Mouse (Mus musculus): Measurements from ENCODE around the gene Akap6.
"Not testable (repeated sequence)": the region's sequence is repeated elsewhere in the genome, so short reads cannot be mapped to it uniquely, and the experiment has no call there.

The Akap6 gene

DNA sequence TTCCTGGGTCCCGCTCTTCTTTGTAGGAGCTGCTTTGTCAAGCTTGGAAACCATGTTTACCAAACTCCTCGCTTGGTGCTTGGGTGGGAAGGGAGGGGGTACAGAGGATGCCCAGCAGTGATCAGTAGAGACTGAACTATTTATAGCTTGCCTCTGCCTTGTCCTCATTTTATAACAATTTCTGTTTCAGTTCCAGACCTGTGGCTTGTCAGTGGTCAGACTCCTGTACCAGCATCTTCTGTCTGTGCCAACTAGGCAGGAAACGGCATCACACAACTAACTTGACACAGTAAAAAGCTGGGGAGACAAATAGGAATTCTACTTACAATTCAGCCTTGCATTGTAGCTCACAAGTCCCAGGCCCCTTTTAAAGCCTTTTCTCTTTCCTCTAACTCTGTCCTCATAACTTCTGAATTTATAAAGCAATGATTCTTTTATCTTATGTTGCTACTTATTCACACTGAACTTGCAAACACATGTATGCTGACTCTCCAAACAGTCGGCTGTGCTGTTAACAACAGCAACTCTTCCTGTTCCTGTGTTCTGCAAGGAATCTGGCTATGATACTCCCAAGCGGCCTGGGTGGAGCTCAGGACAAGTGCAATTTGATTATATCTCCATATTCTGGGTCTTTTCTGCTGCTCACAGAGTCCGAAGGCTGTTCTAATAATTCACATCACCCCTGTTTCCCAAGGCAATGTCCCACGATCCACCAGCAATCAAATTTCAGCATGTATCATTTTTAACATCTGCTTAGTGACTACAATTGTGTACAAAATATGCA, 12.9 kb downstream of the Akap6 start:
- no peak for DNase-seq (ENCODE audit: low read depth, low spot score)

DNA sequence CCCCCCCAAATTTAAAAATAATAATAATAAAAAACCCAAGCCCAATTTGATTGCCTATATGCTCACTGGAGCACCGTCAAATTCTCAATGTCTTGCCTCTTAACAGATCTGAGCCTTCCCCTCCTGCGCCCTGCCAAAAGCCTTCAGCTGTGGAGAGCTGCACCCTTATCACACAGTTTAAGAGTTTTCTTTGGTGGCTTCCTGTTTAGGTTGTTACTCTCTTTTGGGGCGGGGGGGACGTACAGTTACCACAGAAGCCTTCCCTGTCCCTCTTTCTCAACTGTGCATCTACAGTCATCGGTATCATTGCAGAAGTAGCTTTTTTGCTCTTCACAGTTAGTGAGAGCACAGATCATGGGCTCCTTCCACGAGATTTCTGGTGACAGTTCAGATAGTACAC, 19.2 kb downstream of the Akap6 start:
- DNase-seq (ENCODE audit: low read depth, low spot score), result no peak

DNA sequence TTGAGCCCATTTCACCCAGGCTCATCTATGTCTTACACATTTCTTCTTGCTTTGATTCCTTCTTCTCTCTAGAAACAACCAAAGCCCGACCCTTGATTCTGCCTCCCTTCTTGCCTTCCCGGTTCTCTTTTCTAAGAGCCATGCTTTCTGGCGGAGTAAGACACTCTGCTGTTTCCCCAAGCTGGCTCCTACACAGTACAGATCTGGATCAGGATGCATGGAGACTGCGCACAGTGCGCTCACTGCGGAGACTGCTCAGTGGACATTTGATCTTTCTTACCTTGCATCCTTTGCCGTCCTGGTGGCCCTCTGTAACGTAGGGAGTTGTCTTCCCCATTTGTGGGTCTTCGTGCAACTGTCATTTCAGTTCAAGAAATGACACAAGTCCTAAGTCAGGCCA, 20.0 kb downstream of the Akap6 start:
- DNase-seq (ENCODE audit: low read depth, low spot score), result no peak

DNA sequence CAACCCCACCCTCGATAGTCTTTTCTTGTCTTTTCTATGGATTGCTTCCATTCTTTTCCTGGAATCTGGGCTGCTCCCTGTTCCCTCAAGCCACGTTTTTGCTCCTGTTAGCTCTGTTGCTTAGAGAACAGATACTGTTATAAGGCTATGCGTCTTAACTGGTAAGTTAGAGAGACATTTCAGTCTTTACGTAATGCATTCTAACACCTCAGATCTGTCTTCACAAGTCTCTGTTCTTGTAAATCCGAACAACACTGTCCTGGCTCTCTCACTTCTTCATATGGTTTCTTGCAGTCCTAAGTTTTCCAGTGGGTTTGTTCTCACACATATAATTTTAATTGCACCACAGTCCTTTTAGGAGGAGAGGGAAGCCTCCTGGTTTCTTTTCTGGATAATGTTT, 20.5 kb downstream of the Akap6 start:
- no peak for DNase-seq (ENCODE audit: low read depth, low spot score)

DNA sequence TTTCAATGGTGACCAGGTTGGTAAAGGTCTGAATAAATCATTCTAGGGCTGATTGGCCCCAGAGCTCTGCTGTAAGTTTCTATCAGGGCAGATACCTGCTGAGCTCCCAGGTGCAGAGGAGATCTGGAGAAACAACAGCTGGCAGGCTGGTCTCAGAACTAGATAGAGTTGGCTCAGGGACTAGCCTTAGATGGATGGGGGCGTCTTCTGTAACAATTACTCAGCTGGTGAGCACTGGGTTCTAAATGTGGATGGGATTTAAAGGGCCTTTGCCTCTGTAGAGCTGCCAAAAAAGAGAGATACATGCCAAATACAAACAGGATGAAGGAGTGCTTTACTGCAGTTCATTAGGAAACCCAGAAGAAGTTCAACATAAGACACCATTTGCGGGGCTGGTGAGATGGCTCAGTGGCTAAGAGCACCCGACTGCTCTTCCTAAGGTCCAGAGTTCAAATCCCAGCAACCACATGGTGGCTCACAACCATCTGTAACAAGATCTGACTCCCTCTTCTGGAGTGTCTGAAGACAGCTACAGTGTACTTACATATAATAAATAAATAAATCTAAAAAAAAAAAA, 24.9 kb downstream of the Akap6 start:
- not testable (repeated sequence) for DNase-seq (ENCODE audit: low read depth, low spot score)

DNA sequence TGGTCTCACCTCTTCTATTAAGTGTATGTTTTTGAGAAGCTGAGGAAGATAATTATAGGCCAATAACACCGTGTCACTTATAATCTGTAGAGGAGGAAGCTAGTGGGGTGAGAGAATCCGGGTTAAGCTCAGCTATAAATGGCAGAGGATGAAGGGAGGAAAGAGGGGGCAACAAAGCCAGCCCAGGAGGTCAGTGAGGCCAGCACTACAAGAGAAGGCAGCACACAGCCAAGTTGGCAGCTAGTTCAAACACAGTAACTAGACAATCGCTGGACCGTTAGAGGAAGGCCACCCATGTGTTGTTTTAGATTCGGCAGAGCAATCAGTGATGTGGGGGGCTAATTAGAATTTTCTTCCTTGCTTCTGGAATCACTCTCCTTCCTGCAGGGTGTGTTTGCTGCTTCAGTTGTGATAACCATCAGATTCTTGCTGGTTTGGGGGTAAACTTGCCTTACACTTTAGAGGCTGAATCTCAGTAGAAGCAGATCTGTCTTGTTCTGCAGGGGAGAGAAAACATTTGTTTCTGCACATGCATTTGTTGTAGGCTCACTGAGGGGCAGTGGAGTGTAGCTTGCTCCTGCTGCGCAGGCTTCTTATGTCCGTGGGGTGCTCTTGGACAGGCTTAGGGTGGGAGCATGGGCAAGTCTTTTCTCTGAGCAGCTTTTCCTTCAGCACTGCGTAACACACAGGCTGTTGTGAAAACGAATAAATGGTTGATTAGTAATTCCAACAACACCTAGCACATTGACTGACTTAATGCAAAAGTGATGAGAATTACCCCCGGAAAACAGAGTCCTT, 27.4 kb downstream of the Akap6 start:
- no peak for DNase-seq (ENCODE audit: low read depth, low spot score)

DNA sequence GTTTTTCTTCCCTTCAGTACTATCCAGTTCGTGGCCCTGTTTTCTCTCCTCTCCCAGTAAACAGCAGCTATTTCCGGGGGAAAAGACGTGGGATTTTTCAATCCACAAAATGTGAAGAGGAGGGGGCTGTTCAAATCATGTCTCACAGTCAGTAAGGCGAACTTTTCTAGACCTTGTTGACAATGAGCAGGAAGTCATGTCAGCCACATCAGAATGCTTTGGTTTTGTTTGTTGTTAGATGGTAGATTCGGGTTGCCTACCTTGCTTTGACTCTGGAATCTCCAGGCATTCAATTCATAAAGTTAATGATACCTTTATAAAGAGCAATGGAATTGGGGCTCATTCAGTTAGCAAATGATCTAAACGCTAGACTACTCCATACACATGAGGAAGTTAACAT, 30.2 kb downstream of the Akap6 start:
- DNase-seq (ENCODE audit: low read depth, low spot score), result peak; percentile 22

DNA sequence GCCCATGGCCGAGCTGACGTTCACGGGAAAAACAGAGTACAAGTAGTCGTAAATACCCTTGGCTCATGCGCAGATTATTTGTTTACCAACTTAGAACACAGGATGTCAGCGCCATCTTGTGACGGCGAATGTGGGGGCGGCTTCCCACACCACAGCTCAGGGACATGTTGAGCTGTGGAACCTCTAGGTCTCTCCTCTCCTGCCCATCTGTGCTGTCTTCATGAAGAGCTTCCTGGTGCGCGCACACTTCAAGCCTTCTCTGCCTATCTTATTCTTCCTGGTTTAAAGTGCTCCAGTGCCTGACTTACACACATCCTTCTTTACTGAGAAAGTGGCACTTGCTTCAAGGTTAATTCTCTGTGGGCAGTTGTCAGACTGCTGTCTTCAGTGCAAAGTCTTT, 36.0 kb downstream of the Akap6 start:
- DNase-seq (ENCODE audit: low read depth, low spot score), result peak; percentile 31

DNA sequence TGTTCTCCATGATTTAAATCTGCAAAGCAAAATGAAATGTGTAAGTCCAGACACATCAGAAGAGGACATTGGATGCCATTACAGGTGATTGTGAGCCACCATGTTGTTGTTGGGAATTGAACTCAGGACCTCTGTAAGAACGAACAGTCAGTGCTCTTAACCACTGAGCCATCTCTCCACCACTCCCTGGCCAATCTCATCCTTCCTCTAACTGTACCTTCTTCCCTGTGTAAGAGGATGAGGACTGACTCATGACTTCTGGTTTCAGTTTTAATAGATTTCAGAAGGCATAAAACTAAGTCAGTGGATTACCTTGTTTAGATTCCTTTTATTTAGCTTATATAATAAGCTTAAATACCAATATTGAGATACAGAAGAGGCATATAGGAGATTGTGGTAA, 38.0 kb downstream of the Akap6 start:
- DNase-seq (ENCODE audit: low read depth, low spot score), result no peak

DNA sequence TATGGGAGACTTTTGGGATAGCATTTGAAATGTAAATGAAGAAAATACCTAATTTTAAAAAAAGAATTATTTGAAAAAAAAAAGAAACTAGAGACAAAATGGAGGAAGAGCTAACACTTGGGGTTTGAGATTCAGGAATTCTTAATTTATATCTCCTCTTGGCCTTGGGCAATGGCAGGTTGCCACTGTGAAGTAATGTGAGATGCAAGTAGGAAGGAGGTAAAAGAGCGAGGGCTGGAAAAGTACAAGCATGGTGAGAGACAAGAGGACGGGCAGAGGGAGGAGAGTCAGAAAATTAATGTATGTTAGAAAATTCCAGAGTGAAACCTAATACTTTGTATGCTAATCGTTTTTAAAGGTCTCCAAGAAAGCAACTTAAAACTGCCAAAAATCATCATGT, 40.1 kb downstream of the Akap6 start:
- no peak for DNase-seq (ENCODE audit: low read depth, low spot score)

DNA sequence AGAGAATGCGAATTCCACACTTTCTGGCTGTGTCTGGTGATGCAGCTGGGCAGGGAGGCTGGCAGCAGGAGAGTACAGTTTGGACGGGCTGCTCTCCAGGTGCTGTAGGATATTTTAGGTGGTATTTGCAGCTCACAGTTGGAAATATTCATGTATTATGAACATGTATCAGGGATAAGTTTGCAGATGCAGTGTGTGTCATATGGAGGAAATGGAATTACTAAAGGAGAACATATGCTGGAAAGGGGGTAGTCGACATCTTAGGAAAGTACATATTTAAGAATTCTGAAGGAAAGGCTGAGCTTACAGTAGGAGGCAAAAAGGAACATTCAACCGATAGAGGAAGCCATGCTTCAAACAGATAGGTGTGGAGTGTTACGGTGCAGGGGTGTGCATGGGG, 42.6 kb downstream of the Akap6 start:
- no peak for DNase-seq (ENCODE audit: low read depth, low spot score)

DNA sequence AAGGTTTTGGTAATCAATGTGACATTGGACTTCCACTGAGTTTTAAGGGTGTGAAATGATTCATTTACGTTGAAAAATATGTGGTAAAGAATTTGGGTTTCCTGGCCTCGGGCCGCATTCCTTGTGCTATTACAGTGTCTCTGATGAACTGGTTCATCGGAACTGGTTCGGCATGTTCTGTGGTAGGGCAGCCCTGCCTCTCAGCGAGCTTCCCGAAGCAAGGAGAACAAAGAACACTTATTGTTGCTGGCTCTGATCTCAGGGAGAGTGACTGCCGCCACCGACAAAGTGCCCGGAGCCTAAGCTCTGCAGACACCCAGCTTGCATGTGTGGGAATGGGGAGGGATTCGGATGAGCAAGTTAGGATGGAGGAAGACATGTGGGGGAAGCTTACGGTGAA, 50.8 kb downstream of the Akap6 start:
- no peak for DNase-seq (ENCODE audit: low read depth, low spot score)

DNA sequence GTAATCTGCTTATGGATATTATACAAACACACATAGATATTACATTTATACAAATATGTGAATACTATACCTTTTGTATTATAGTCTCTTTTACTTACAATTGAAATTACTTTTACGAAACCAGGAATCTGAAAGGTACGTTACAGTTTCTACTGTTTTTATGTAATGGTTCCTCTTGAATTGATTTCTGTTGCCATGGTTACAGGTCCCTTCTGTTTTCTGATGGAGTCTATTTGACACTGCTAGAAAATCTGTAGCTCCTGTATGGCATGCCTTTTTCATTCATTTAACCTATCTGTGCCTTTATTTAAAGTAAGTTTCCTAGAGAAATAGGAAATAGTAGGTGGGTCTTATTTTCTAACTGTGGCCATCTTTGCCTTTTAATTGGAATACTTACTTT, 56.5 kb downstream of the Akap6 start:
- DNase-seq (ENCODE audit: low read depth, low spot score), result no peak

DNA sequence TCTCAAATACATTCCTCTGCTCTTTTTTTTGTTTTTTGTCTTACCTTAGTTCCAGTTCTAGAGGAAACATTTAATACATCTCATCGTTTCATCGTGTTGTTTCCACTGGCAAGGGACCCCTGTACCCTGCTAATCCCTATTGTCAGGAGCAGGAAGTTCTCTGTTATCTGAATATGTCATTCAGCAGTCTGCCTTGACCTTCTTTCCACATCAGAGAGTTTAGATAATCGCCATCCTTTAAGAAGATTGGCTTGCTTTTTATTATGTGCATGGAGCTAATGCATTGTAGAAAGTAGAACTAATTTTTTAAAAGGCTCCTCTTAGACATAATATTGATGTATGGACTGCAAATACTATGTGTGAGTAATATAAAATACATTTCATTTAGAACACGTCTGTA, 58.7 kb downstream of the Akap6 start:
- no peak for DNase-seq (ENCODE audit: low read depth, low spot score)

DNA sequence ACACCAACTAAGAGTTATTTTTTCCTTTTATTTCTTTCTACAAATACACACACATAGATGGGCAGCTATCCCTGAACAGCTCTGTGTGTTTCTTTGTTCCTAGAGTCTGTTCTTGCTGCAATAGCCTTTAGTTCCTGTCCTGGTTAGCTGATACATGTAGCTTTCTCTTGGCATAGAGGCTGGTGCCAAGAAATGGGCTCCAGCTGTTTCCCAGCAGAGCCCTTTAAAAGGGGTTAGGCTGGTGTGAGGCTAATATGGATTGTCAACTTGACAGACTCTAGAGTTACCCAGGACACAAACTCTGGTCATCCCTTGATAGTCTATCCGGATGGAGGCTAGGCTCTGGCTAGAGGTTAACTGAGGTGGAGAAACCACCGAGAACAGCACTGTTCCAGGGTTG, 64.9 kb downstream of the Akap6 start:
- DNase-seq (ENCODE audit: low read depth, low spot score), result no peak

DNA sequence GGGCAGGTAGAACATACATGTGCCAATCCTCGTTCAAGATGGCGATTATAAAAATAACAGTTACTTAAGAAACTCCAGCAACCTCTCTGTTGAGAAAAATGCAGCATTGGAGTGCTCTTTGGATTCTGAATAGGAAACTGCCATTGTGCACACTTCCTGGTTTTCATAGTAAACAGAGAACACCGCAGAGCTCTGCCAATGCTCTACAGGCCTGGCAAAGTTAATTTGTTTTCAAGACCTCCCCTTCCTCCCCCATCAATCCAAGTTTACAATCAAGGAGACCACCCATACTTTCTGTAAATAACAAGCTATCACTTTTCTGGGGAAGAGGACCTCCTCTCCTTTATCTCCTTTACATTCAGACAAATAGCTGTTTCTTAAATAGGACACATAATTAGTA, 65.6 kb downstream of the Akap6 start:
- DNase-seq (ENCODE audit: low read depth, low spot score), result no peak

DNA sequence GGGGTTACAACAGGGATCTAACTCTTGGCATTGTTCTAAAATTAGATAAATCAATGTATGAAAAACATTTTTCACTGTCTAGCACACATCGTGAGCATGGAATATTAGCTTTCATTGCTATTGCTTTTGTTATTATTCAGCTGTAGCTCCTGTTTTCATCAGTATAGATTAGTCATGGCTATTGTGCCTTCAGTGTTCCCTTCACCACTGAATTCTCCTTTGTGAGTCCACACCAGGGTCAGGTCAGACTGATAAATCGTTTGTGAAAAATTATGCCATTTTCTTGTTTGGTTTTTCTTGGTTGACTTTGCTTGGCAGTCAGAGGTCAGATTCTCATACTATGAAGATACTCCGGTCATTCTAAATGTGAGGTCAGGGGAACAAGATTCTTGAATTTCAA, 70.4 kb downstream of the Akap6 start:
- no peak for DNase-seq (ENCODE audit: low read depth, low spot score)

DNA sequence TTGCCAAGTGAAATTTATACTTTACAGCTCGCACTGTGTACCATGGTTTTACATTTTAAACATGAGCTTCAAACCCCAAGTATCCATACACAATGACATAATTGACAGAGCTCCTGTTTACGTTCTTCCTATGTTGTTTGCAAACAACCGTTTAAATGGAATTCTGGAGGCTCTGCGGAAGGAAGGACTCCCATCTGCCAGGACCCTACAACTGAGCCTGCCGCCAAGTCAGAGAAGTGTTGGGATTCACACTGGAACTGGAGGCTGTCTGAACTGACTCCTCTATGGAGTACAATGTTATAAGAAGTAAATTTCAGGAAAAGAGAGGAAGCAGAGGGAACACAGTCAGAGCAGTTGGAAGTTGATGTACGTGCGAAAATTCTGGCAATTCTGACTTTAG, 72.7 kb downstream of the Akap6 start:
- DNase-seq (ENCODE audit: low read depth, low spot score), result no peak

DNA sequence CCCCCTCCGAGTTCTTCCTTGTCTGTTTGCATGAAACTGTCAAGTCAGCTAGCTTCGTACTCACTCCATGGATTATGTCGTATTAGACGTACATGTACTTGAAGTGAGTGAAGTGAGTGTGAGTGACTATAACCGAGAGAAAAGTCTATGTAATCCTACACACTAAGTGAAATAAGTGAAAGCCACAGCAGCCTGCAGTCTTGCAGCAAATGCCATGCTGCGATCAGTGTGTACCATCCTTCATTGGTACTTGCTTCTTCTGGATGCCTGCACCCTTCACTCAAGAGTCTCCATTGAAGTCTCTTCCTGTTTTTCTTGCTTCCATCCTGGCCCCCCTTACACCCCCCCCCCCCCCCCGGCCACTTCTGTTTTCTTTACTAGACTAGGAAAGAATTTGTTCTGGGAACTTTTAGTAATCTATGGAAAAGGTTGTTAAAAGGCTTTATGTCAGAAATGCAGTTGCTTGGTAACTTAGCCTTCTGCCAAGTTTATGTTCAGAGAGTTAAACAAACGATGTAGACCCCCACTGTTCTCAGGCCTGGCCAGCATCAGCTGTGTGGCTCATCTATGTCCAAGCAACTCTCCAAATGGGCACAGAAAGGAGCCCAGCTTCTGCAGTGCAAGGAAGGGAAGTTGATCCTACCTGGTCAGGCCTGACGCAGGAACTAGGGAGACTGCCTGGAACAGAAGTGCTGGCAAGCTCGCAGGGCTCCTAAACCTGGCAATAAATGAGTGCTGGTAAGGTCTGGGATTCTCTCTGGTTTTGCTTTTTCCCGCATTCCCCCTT, 73.5 kb downstream of the Akap6 start:
- no peak for DNase-seq (ENCODE audit: low read depth, low spot score)

DNA sequence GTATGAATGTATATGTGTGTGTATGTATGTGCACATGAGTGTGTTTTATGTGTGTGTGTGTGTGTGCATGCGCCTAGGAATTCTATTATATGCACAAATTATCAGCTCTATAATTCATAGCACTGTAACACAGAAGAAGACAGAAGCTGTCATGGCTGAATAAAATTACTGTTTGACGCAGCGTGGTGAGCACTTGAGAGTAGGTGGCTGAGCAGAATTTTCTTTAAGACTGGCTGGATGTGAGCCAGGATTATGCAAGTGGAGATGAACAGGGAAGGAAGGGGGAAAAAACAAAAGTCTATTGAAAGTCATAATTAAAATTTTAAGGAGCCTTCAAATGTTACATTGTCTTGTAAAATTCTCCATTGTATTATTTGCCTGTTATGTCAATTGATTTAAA, 74.7 kb downstream of the Akap6 start:
- DNase-seq (ENCODE audit: low read depth, low spot score), result no peak

DNA sequence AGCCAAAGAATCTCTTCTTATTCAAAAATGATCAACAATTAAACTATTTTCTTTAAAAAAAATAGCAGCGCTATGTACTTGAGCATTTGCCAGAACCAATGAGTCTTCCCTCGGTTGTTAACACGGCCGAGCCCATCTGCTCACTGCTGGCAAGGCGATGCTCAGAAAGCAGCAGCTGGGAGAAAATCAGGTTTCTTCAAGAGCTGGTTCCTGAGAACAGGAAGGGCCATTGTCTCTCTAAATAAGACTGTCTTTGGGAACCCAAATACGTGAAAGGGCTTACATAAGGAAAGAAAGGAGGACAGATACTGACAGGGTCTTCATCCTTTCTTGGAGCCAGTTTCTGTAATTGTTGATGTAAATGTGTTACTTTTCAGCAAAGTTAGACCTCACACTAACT, 75.2 kb downstream of the Akap6 start:
- DNase-seq (ENCODE audit: low read depth, low spot score), result no peak

DNA sequence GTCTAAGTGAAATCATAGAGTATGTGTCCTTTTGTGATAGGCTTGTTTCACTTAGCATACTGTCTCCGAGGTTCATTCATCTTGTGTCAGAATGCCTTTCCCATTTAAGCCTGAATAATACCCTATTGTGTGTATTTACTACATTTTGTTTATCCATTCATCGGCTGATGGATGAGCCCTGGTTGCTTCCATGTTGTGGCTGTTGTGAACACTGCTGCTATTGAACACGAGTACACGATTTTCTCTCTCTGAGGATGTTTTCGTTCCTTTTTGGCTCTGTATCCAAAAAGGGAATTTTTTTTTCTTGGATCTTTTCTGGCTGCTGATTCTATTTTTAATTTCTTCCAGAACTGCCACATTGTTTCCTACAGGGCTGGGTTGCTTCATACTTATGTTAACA, 81.0 kb downstream of the Akap6 start:
- DNase-seq (ENCODE audit: low read depth, low spot score), result no peak

All from CD4-positive, CD25-positive, alpha-beta regulatory T cell, adult 2 months (primary cell).